Mouse (Mus musculus) regulatory T cell (primary cell): ENCODE data around the gene 1700001P01Rik.

ENCODE experiments used
- in situ Hi-C: fragments of 300-600 bp; cut with MboI, MseI; formaldehyde crosslinking; loops from one replicate; pipeline ENCODE4 v1.15.1; 2025; ENCODE audit warnings: high pct_unique_total_duplicates

1700001P01Rik gene

DNA sequence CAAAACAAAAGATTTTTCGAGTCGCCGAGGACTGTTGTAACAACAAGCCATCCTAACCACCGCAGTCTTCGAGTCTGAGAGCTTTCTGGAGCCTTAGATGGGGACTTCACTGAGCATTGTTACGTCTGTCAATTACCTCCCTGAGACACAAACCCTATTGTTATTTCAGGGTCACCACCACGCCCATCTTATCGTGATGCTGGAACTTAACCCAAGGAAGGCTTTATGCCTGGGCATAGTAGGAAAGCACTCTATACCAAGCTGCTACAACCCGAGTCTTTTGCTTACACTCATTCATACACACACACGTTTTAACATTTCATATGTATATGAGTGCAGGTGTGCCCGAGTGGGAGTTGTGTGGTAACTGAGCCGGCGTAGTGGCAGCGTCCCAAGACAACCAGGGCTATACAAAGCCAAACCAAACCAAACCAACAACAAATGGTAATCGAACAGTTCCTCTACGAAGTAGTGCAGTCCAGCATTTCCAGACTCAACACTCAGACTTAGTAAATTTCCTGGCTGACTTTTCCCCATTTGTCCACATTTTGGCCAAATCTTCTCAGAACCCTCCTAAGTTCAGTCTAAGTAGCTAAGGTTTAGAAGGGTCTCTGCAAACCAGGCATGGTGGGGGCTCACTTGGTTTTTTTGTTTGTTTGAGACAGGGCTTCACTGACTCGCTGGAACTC, at the start of gene 1700001P01Rik:
Gene 1700001P01Rik (minus strand): TSS at position 111 of the 689 bp plus-strand sequence.
- in situ Hi-C loops, result loop anchor here (25.0 kb wide), 1 partner anchor 211 kb away; the partner anchor contains the start of genes Arl5c and Plxdc1

DNA sequence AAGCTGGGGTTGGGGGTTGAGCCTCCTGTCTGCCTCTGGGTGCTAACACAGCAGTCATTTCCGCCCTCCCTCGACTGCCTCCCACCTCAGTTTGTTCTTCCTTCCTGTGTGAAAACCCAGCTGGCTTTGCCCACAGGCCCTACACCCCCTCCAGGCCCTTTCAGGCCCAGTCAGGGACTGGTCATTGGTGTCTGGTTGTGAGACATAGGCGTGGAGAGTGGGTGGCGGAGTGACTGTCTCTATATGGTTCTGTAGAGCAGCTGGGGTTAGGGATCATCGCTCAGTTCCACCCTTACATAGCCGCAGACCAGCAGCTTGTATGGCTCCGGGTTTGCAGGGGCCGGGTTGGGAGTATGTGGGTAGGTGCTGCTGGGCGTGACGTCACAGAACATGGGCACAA, 49.6 kb upstream of the 1700001P01Rik start:
- in situ Hi-C loops, result no loop called here

DNA sequence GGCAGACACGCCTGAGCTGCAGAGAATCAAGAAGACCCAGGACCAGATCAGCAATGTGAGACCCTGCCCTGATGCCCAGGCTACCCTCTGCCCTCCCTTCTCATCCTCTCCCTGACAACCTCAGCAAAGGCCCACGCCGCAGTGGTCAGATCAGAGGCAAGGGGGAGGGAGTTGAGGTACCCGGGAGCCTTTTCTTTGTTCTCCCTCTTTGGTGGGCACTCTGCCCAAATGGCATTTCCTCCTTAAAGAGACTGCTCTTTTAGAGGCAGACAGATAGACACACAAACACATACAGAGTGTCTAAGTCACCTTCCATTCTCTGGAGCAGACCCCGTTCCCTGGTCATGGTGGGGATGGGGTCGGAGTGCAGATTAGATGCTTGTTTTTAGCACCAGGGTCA, 49.2 kb upstream of the 1700001P01Rik start:
- in situ Hi-C loops, result no loop called here

DNA sequence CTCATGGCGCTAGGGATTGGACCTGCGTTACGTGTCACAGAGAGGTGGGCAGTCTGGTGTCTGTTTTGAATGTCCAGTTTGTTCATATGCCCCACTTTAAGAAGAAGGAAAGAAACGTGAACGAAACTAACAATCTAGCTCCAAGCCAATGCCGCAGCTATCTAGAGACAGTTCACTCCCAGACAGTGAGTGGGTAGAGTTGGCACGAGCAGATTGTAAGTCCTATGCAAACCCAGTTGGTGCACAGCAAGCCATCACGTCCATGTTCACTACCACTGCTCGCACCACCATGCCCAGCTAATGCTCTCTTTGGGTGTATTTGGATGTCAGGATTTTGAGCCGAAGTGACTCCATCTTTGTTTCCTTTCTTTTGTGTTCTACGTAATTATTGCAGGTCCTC, 48.5 kb upstream of the 1700001P01Rik start:
- in situ Hi-C loops, result no loop called here

DNA sequence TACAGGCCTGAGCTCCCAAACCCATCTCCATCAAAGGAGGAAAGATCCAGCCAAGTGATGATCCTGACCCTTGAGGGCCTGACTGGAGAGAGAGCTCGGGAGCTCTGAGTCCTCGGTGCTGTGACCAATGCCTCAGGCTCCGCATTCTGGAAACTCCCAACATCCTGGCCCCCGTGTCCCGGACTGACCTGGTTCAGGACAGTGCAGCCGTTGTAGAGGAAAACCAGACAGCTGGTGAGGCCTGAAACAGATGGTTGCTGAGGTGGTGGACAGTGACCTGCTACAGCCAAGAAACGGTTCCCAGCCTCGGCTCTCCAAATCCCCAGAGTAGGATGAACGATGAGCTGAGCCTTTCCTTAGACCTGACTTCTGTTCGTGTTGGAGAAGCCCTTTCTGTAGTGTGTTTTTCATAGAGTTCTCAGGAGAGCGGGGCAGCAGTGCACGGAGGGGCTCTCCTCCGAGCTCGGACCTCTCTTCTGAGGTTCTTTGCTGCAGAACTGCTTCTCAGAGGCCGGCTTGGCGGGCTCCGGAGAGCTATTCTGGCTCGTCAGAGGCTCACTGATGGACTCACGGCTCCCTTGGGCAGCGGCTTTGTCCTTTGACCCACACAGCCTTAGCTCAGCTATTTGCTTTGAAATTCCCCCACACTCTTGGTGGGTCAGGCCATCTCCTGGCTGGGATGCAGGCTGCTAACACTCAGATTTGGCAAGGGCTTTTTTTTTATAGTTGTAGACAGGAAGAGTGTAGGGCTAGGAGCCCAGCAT, 47.3 kb upstream of the 1700001P01Rik start:
- in situ Hi-C loops, result no loop called here

DNA sequence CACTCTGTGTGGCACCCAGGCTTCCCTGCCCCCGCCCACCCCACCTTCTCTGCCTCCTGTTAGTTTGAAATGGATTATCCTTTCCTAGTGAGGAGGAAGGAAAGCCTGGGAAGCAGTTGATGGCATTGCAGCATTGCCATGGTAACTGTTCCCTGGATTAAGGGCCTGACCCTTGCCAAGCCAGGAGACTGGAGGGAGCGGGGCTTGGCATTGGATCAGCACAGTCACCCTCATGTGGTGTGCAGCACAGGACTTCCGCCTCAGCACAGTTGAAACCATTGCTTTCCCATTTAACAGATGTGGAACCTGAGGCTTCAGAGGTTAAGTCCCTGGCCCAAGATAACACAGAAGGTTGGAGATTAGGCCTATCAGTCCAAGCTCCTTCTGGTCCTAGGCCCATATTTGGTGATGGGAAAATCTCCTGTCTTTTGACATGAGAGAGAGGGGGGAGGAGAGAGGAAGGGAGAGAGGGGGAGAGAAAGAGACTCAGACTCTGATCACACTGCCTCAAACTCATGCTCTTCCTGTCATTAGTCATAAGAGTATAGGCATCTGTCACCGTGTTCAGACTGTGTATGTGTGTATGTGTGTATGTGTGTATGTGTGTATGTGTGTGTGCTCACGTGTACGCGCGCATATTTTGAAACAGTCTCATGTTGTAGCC, 45.8 kb upstream of the 1700001P01Rik start:
- in situ Hi-C loops, result no loop called here

DNA sequence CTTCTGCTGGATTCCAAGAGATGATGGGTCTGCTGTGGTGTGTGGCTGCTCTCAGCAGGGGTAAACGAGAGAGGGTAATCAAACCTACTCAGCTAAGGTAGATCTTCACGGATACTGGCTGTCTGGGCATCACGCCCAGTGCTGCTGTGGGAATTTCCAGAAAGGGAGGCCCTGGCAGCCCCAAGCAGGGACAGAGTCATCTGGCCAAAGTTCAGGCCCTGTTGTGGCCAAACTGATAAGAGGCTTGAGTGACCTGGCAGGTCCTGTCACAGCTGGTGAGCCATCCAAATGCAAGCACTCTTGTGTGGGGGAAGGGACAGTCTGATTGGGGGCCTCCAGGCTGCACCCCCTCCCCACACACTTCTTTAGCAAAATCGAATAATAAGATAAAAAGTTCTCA, 45.1 kb upstream of the 1700001P01Rik start:
- in situ Hi-C loops, result no loop called here

DNA sequence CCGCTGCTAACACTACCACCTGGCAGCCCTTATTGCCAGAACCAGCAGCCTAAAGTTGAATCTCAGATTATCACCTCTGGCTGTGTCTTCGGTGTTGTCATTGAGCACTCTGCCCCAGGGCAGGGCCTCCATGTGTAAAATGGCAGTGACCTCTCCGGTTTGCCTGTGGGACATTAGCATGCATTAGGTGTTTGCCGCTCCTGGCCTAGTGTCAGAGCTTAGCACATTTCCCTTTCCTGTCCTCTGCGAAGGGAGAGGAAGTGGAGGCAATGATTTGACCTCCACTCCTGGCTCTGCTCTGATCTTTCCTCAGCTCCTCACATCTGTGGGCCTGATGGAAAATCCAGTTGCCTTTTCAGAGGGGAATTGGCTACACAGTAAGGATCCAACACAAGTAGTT, 44.2 kb upstream of the 1700001P01Rik start:
- in situ Hi-C loops, result no loop called here

DNA sequence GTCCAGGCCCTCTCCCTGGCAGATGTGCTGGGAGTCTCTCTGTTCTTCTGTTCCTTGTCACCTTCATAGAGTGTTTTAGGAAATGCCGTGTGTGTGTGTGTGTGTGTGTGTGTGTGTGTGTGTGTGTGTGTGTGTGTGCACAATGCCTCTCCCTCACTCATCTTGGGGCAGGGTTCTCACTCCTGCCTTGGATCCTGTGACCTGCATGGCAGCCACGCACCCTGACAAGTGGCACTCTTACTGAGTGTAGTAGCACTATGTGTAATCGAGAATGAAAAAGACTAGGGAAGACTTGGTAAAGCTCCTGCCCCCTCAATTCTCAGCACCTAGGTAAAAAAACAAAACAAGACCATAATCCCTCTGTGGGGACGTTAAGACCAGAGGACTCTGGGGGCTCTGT, 43.4 kb upstream of the 1700001P01Rik start:
- in situ Hi-C loops, result no loop called here

DNA sequence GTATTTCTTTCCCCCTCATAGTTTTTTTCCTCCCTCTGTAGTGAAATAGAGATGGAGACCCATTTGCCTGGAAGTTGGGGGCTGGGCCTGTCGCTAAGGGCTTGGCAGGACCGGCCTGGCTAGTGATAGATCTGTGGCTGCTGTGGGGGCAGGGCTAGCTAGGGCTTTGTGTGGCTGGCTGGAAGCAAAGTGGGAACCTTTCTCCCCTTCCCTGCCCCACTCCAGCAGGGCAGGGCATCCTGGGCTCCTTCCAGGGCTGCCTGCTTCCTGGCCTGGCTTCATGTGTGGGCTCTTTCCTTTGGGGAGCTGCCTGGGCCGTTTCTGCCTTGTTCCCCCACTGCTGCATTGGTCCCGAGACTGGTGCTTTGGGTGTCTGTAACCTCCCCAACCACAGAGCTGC, 42.9 kb upstream of the 1700001P01Rik start:
- in situ Hi-C loops, result no loop called here

DNA sequence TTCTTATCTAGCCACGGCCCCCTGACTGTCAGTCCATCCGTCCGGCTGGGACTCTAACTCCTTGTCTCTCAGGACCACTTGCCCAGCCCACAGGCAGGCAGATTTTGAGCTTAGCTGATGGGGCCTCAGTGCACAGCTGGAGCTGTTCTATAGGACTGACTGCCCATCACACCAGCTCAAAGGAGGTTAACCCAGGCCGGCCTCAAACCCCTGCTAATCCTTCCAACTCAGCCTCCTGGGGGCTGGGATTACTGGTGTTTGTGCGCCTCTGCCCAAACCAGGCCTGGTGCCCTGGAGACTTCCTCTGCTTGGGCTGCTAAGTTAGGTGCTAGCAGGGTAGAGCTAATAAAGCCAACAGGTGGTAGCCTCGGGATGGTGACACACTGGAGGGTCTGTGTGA, 42.3 kb upstream of the 1700001P01Rik start:
- in situ Hi-C loops, result no loop called here

DNA sequence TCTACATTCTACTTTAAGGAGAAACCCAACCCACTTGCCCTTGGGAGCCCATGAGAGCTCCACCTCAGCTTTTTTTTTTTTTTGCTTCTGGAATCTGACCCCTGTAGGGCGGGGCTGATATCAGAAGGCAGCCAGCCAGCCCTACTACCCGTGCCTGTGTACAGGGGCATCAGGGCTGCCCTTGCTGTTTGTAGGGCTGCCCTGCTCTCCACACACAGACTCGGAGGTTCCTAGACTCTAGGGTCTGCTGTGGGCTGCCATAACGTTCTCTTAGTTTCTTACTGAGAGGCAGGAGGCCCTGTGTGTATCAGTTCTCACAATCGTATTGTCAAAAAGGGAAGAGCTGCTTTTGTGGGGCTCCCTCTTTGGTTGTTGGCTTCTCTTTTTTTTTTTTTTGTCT, 41.7 kb upstream of the 1700001P01Rik start:
- in situ Hi-C loops, result no loop called here

DNA sequence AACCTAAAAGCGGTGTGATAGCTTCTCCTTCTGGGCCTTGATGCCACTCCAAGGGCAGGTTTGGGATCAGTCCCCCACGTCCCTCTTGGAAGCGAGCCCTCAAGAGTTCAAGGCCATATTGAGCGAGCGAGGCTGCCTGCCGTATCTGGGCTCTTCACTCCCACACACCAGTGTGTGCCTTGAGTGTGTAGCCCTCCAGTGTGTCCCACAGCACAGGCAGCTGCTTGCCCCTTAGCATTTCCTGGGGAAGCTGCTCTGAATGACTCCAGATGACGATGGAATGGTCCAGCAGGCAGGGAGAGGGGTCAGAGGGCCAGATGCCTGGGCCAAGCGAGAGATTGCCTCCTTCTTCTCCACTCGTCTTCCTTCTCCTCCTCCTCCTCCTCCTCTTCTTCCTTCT, 41.2 kb upstream of the 1700001P01Rik start:
- in situ Hi-C loops, result no loop called here

DNA sequence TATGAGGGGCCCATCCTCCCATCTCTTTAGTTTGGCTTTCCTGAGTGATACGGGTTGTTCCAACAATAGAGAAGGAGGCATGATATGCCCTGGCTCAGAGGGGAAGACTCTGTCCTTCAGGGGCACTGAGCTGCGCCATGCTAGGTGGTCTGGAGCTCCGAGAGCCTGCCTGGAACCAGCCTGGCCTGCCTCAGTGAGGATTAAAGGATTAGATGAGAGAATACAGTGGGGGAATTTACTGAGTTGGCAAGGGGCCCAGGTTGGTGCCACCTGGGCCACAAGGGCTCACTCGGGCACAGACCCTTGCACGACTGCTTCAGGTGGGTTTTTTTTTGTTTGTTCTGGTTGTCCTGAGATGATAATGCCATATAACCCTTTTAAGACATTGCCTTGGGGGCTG, 40.5 kb upstream of the 1700001P01Rik start:
- in situ Hi-C loops, result no loop called here

DNA sequence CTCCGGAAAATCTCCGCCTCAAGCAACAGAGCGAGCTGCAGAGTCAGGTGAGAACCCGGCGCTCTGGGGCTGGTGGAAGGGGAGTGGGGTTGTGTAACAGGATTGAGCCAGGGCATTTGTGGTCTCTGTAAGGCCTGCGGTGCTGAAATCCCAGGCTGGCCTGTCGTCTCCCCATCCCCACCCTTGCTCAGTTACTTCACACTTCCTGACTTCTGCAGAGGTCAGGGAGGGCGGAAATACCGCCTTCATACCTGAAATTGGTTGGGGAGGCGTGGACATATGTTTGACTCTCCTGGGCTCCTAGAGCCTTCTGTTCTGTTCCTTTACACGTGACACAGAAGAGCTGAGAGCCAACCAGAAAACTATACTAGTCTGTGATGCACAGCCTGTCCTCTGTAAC, 40.0 kb upstream of the 1700001P01Rik start:
- in situ Hi-C loops, result no loop called here

DNA sequence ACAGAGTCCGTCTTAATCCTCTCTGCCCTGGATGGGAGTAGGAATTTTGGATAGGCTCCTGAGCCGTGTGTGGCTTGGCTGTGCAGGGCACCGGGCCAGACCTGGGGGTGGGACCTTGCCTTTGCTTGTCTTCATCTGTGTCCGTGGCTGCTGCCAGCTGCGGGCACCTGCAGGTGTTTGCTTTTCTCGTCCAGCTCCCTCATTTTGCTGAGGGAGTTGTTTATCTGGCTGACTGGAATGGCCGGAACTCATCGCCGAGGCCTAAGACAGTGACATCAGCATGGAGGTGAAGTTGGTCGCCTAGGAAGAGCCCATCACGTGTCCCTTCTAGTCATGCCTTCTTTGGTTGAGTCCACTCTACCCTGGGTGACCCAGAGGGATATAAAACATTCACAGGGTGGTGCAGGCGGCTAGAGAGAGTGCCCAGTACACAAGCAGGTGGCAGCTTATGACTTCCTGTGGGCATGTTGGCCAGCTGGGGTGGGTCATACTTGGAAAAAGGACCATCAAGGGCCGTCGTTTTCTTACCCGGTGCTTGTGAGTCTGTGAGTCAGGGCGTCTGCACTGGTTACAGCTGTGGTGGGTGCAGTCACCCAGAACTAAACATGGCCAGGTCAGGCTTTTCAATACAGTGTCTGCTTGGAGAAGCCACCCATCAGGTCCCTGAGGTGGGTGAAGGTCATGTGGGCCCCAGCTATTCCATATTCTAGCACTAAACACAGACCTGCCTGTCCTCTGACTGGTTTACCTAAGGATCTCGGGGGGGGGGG, 38.2 kb upstream of the 1700001P01Rik start:
- in situ Hi-C loops, result no loop called here

DNA sequence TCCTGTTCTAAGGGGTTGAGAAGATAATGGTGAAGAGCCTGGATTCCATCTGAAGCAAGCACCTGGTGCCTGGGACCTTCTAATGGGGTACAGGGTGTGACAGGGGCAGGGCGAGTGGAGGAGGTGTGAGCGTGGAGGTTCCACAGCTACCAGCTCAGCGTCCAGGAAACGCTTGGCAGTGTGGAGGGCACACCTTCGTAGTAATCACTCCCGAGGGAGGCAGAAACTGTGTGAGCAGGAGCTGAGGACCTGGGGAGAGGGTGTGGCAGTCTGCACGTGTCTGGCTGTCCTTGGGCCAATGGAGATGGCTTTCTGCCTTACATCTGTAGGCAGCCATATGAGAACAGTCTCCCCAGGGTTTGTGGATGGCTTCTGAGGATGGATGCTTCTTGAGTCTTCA, 37.4 kb upstream of the 1700001P01Rik start:
- in situ Hi-C loops, result no loop called here

DNA sequence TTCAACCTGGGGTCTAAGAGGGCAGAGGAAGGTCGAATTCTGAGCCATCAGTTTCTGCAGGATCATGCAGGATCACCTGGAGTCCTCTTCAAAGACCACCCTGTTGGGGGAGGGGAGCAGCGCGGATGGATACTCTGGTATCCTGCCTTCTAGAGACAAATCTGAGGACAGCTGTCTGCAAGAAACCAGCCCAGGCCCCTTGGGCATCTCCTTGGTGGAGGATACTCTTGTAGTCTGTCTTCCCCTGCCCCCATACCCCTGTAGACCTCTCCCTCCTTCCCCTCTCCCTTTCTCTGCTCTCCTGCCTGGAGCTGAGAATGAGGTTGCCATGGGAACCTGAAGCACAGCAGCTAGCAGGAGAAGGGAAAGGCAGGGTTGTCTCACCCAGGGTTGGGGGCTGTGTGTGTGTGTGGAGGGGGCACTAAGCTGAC, 36.8 kb upstream of the 1700001P01Rik start:
- in situ Hi-C loops, result no loop called here

DNA sequence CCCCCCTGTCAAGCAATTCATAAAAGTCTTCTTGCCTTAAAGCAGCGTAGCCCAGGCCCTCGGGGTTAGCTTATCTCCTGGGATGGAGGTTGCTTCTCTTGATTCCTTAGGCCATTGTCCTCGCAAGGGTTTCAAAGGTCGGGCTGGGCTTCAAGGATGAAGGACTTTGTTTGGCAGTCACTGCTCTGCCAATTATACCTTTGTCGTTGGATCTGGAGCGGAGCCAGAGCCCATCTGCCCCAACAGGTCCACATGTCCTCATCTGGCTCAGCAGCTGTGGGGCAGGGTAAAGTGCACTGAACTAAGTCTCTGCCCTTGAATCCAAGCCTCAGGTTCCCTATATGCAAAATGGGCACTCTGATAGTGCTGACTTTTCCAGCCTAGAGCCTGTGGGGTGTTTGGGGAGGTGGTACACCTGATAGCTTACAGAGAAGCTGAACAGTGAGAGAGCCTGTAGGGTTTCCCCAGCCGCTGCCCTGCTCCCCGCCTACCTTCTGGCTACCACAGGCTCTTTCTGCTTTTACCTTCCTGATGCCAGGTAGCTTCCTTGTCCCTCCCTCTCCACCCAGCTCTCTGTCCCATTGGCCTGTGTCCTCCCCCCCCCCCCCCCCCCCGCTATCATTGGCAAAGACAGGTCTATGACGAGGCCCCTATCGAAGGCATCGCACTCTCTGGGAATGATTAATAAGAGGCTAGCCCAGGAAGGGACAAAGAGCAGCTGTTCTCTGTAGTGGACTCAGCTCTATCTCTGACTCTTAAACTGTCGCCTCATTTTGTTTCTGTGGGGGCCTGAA, 36.0 kb upstream of the 1700001P01Rik start:
- in situ Hi-C loops, result no loop called here

DNA sequence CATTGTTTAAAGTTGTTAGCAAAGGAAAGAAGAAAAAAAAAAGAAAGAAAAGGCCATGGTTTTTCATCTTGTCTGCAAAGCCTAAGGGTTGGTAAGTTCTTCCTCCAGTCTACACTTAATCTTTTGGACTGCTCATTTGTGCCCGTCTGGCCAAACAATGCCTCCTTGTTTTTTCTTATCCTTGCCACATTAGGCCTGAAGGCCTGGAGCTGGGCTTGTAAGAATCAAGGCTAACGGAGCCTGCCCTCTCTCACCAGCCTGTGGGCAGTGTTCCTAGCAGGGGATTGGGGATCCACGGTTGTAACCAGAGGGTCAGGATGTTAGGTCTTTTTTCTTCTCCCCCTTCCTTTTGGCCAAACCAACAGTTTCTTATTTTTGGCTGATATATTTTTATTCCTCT, 35.3 kb upstream of the 1700001P01Rik start:
- in situ Hi-C loops, result no loop called here

DNA sequence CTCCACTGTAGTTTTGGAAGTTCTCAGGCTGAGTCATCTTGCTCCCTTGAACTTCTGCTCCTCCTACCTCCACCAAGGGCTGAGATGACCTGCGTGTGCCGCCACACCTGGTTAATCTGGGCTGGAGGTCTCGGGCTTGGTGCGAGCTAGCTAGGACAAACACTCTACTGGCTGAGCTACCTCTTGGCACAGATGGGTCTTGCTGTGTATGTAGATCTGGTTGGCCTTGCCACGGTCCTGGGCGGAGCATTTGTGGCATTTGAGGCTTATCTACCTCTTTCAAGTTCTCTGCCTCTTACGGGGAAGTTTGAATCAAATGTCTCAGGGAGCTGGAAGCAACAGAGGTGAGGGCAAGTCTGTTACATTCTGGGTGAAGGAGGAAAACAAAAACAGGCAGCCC, 34.6 kb upstream of the 1700001P01Rik start:
- in situ Hi-C loops, result no loop called here
